Mouse (Mus musculus): ENCODE data around the gene Rbfox2.

The Rbfox2 gene

GRCm38 (mm10) chr15:77040784-77041183 lies 266.0 kb downstream of the Rbfox2 start:
- DNase-seq (ENCODE audit: extremely low read depth, low read depth, low spot score): no peak

- no peak for DNase-seq (ENCODE audit: extremely low read depth, low read depth, low spot score)
Measured at GRCm38 (mm10) chr15:77039211-77039700, 267.5 kb downstream of the Rbfox2 start.

- DNase-seq (ENCODE audit: extremely low read depth, low read depth, low spot score): no peak
Measured at GRCm38 (mm10) chr15:77037278-77038161, 269.3 kb downstream of the Rbfox2 start.

GRCm38 (mm10) chr15:77036989-77037277 lies 269.9 kb downstream of the Rbfox2 start:
- DNase-seq (ENCODE audit: extremely low read depth, low read depth, low spot score): no peak

- DNase-seq (ENCODE audit: extremely low read depth, low read depth, low spot score): no peak
Measured at GRCm38 (mm10) chr15:77036320-77036988, 270.4 kb downstream of the Rbfox2 start.

GRCm38 (mm10) chr15:77035643-77036042 lies 271.2 kb downstream of the Rbfox2 start:
- DNase-seq (ENCODE audit: extremely low read depth, low read depth, low spot score): no peak

GRCm38 (mm10) chr15:77034526-77034925 lies 272.3 kb downstream of the Rbfox2 start:
- no peak for DNase-seq (ENCODE audit: extremely low read depth, low read depth, low spot score)

GRCm38 (mm10) chr15:77031271-77031670 lies 275.5 kb downstream of the Rbfox2 start:
- no peak for DNase-seq (ENCODE audit: extremely low read depth, low read depth, low spot score)

- DNase-seq (ENCODE audit: extremely low read depth, low read depth, low spot score): no peak
Measured at GRCm38 (mm10) chr15:77029331-77029991, 277.3 kb downstream of the Rbfox2 start.

Measured in fat pad, adult 2 months (tissue).